Comparison of ENCODE assay signal across 10 mouse cellular contexts in genomic region chr12:86687971-86688573, GRCm38 (mm10). TPM values are rescaled to one million over a fixed set of nuclear protein-coding genes. Genes with fewer than 3 reads are reported as not detected.
A peak's percentile ranks its signal among the peaks of the same experiment; 100 is the strongest.
DNase-seq lines count a peak whose midpoint lies in the region; ATAC-seq and TF ChIP-seq lines count a peak whose summit lies in the region.
"Had no signal": no experiment of that assay in that cellular context is flagged by ENCODE, and none has a peak within 500 bp of the region (broad histone marks: within the 10 kb centered on the region; RNA-seq: fewer than 3 reads in every experiment).

No protein-coding gene starts in this region.

- H3K9me3 ChIP-seq in midbrain, embryonic 10.5 days (replicated peaks), result no peaks in the 10 kb centered on the region
- H3K9me3 ChIP-seq in midbrain, embryonic 16.5 days (replicated peaks; ENCODE audit: control insufficient read depth, low read length, poor library complexity, severe bottlenecking), result no peaks in the 10 kb centered on the region
- no peaks in the 10 kb centered on the region for H3K9me3 ChIP-seq in intestine, embryonic 16.5 days (ENCODE audit: control insufficient read depth, low read length)
- no peaks in the 10 kb centered on the region for H3K9me3 ChIP-seq in stomach, postnatal 0 days (ENCODE audit: control insufficient read depth, low read length)
- H3K9me3 ChIP-seq: midbrain, embryonic 15.5 days had no signal

- 0 out of 2 replicates have a peak overlapping the region, but pooled peaks have one; percentile 35 for H3K27ac ChIP-seq in midbrain, embryonic 10.5 days (replicated peaks)
- H3K27ac ChIP-seq in midbrain, embryonic 16.5 days (ENCODE audit: low read length), result no peak overlapping the region
- H3K27ac ChIP-seq in intestine, embryonic 16.5 days (ENCODE audit: low read length), result peak overlapping the region; percentile 31
- H3K27ac ChIP-seq in stomach, postnatal 0 days (replicated peaks), result 0 out of 2 replicates have a peak overlapping the region, but pooled peaks have one; percentile 30
- H3K27ac ChIP-seq: midbrain, embryonic 15.5 days had no signal

- DNase-seq in cerebellum, adult 9-11 months, result peak; percentile 48
- no peak for DNase-seq in cerebellum, postnatal 4 days (ENCODE audit: low spot score in 2 of 2)
- no peak for DNase-seq in midbrain, embryonic 10.5 days (ENCODE audit: low spot score)
- peak; percentile 27 for DNase-seq in stomach, postnatal 0 days (ENCODE audit: low spot score)
- no peak for DNase-seq in thymus, postnatal 36 days
- no peak for DNase-seq in urinary bladder, adult 18-20 months (ENCODE audit: low spot score in 2 of 2)

- 81% methylated on average over 4 of the region's 4 CpGs for WGBS in midbrain, embryonic 10.5 days
- 87% methylated on average over 4 of the region's 4 CpGs for WGBS in midbrain, embryonic 16.5 days
- whole genome bisulfite sequencing in intestine, embryonic 16.5 days, result 82% methylated on average over 4 of the region's 4 CpGs
- 77% methylated on average over 4 of the region's 4 CpGs for WGBS in stomach, postnatal 0 days

- H3K27me3 ChIP-seq in midbrain, embryonic 10.5 days (ENCODE audit: low read depth, poor library complexity, severe bottlenecking), result no peaks in the 10 kb centered on the region
- no peaks in the 10 kb centered on the region for H3K27me3 ChIP-seq in midbrain, embryonic 16.5 days (ENCODE audit: control insufficient read depth, insufficient read depth, low read depth, low read length)
- H3K27me3 ChIP-seq in intestine, embryonic 16.5 days (replicated peaks; ENCODE audit: control insufficient read depth, insufficient read depth, low read length), result no peaks in the 10 kb centered on the region
- no peaks in the 10 kb centered on the region for H3K27me3 ChIP-seq in stomach, postnatal 0 days (ENCODE audit: control insufficient read depth, insufficient read depth, low read length)
- H3K27me3 ChIP-seq: midbrain, embryonic 15.5 days had no signal

- H3K4me2 ChIP-seq in midbrain, embryonic 16.5 days (ENCODE audit: low read length), result no peak overlapping the region
- H3K4me2 ChIP-seq in intestine, embryonic 16.5 days (ENCODE audit: low read depth, low read length), result no peak overlapping the region
- H3K4me2 ChIP-seq in stomach, postnatal 0 days (replicated peaks; ENCODE audit: low read depth), result no peak overlapping the region
- H3K4me2 ChIP-seq: midbrain, embryonic 15.5 days had no signal

- H3K9ac ChIP-seq in midbrain, embryonic 16.5 days (ENCODE audit: low read depth, low read length), result no peak overlapping the region
- H3K9ac ChIP-seq in intestine, embryonic 16.5 days (ENCODE audit: low read depth, low read length), result no peak overlapping the region
- H3K9ac ChIP-seq in stomach, postnatal 0 days (ENCODE audit: low read length), result no peak overlapping the region
- H3K9ac ChIP-seq: midbrain, embryonic 15.5 days had no signal

- TF ChIP-seq EP300 in stomach, postnatal 0 days (optimal IDR thresholded peaks at IDR 0.05), result no peak

- no peak overlapping the region for H3K4me3 ChIP-seq in midbrain, embryonic 10.5 days
- H3K4me3 ChIP-seq in midbrain, embryonic 16.5 days (ENCODE audit: low read depth, low read length), result no peak overlapping the region
- no peak overlapping the region for H3K4me3 ChIP-seq in intestine, embryonic 16.5 days (ENCODE audit: low read length)
- H3K4me3 ChIP-seq in stomach, postnatal 0 days (ENCODE audit: low read depth, low read length), result no peak overlapping the region
- H3K4me3 ChIP-seq: midbrain, embryonic 15.5 days had no signal

- peaks cover 32% of the 10 kb centered on the region for H3K4me1 ChIP-seq in midbrain, embryonic 10.5 days
- peaks cover 22% of the 10 kb centered on the region for H3K4me1 ChIP-seq in midbrain, embryonic 16.5 days (ENCODE audit: control insufficient read depth, insufficient read depth, low read length)
- no peaks in the 10 kb centered on the region for H3K4me1 ChIP-seq in intestine, embryonic 16.5 days (ENCODE audit: control insufficient read depth, insufficient read depth, low read length)
- no peaks in the 10 kb centered on the region for H3K4me1 ChIP-seq in stomach, postnatal 0 days (replicated peaks; ENCODE audit: control insufficient read depth, insufficient read depth)

- no peak for ATAC-seq in midbrain, embryonic 16.5 days
- peak; percentile 60 for ATAC-seq in intestine, embryonic 16.5 days
- ATAC-seq in stomach, postnatal 0 days (ENCODE audit: low FRiP score, low TSS enrichment), result peak; percentile 58
- ATAC-seq: midbrain, embryonic 15.5 days had no signal

- peaks cover 97% of the 10 kb centered on the region for H3K36me3 ChIP-seq in midbrain, embryonic 10.5 days
- H3K36me3 ChIP-seq in midbrain, embryonic 16.5 days (ENCODE audit: control insufficient read depth, insufficient read depth, low read length), result peaks cover 28% of the 10 kb centered on the region
- no peaks in the 10 kb centered on the region for H3K36me3 ChIP-seq in intestine, embryonic 16.5 days (ENCODE audit: control insufficient read depth, insufficient read depth, low read length)
- H3K36me3 ChIP-seq in stomach, postnatal 0 days (ENCODE audit: control insufficient read depth, insufficient read depth, low read length), result no peaks in the 10 kb centered on the region

- TF ChIP-seq CTCF in stomach, postnatal 0 days (IDR thresholded peaks at IDR 0.05; ENCODE audit: low read depth), result no peak

RNA-seq across cellular contexts. Expression of gene Vash1, which starts 9.6 kb away (rescaled TPM):
- polyA plus RNA-seq in midbrain, embryonic 10.5 days (2016; fragmentation: Nextera tagmentation; extraction: Ambion mirVana), result 17.5 and 22.3 TPM in 2 replicates
- 30.0 and 35.8 TPM in 2 replicates for polyA plus RNA-seq in midbrain, embryonic 16.5 days (2015; fragmentation: Nextera tagmentation; extraction: Ambion mirVana)
- polyA plus RNA-seq in intestine, embryonic 16.5 days (2015; fragmentation: Nextera tagmentation; extraction: Ambion mirVana), result 5.5 and 6.0 TPM in 2 replicates
- 3.4 and 3.5 TPM in 2 replicates for polyA plus RNA-seq in stomach, postnatal 0 days (2015; fragmentation: Nextera tagmentation; extraction: Ambion mirVana)

RNA-seq across cellular contexts. Expression of gene Angel1, which starts 38.2 kb away (rescaled TPM):
- 14.4 and 16.0 TPM in 2 replicates for polyA plus RNA-seq in midbrain, embryonic 10.5 days (2016; fragmentation: Nextera tagmentation; extraction: Ambion mirVana)
- 10.6 and 10.8 TPM in 2 replicates for polyA plus RNA-seq in midbrain, embryonic 16.5 days (2015; fragmentation: Nextera tagmentation; extraction: Ambion mirVana)
- 4.8 and 5.3 TPM in 2 replicates for polyA plus RNA-seq in intestine, embryonic 16.5 days (2015; fragmentation: Nextera tagmentation; extraction: Ambion mirVana)
- polyA plus RNA-seq in stomach, postnatal 0 days (2015; fragmentation: Nextera tagmentation; extraction: Ambion mirVana), result 3.9 and 4.3 TPM in 2 replicates

RNA-seq across cellular contexts. Expression of gene Lrrc74a, which starts 46.1 kb away (rescaled TPM):
- not detected in 2 replicates for polyA plus RNA-seq in midbrain, embryonic 10.5 days (2016; fragmentation: Nextera tagmentation; extraction: Ambion mirVana)
- not detected in 2 replicates for polyA plus RNA-seq in midbrain, embryonic 16.5 days (2015; fragmentation: Nextera tagmentation; extraction: Ambion mirVana)
- polyA plus RNA-seq in intestine, embryonic 16.5 days (2015; fragmentation: Nextera tagmentation; extraction: Ambion mirVana), result not detected in 2 replicates
- not detected in 2 replicates for polyA plus RNA-seq in stomach, postnatal 0 days (2015; fragmentation: Nextera tagmentation; extraction: Ambion mirVana)
- polyA plus RNA-seq: large intestine, adult 2 months; midbrain, embryonic 15.5 days had no signal

Comparison
In these comparisons a context has a peak if more than half of its experiments do, and no peak if none do; other contexts are left out.
1. DNase-seq: peak in cerebellum, adult 9-11 months (single experiment) and stomach, postnatal 0 days (single experiment); none in cerebellum, postnatal 4 days (0 of 2), midbrain, embryonic 10.5 days (single experiment), thymus, postnatal 36 days (0 of 2) and urinary bladder, adult 18-20 months (0 of 2).